Mouse (Mus musculus): ENCODE measurements around the gene Rgs6.

Rgs6 gene

DNA sequence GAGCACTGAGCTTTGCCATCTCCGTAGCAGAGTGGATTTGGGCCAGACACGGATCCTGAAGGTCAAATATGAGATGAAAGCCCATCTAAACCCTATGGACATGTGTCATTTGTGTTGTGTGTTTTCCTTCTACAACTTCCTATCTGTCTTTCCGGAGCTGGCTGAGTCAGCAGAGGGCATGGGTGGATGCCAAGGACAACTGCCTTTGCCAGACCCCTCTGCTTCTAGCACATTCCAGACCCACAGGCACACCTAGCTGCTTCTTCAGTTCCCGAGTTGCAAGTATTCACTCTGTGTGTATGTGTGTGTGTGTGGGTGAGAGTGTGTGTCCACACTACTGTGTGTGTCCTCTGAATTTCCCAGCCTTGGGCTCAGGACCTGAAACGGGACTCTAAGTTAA is 547.9 kb downstream of the Rgs6 start:
- DNase-seq (ENCODE audit: low spot score): no peak

DNA sequence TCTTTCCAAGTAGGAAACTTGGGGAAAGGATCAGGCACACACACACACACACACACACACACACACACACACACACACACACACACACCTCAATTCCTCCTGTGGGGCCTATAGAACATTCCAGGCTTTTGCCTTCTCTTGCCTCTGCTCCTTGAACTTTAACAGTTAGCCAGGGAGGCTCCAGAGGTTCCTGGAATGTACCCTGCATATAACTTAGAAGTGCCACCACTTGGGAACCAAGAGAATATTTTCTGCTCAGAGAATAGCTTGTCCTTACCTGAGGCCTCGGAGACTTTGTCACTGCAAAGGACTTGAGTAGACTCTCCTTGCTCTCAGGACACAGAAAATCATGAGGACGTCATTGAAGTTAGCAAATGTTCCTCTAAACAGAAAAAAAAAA is 548.4 kb downstream of the Rgs6 start:
- DNase-seq (ENCODE audit: low spot score): no peak

DNA sequence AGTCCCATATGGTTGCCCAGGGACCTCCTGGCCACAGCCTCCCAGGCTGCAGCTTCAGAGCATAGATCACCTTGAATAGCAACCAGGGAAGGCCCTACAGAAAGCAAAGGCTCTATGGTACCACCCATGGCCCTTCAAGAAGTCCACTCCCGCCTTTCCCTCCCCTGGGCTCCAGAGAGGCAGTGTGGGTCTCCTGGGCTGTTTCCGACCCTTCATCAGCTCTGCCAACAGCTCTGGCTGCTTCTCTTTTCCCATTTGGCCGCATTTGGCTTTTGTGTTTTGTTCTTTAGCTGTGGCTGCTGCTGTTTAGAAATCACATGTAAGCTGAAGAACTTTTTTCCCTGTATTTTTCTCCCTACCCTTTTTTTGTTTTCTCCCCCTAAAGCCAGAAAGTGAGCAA is 548.9 kb downstream of the Rgs6 start:
- DNase-seq (ENCODE audit: low spot score): no peak

DNA sequence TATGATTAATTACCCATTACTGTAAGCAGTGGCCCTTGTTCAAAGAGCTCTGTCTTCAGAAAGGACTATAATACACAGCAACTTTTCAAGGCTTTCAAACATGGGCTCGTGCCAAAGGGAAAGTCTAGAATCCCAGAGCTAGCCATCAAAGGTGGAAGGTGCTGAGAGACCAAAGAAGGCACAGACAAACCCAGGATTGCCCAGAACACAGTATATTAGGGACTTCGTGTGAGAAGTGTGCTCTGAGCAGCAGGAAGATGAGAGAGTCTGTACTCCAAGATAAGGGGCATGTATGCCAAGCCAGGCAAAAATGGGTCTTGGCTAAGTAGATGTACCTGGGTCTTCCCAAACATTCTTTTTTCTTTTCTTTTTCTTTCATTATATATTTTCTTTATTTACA is 553.1 kb downstream of the Rgs6 start:
- DNase-seq (ENCODE audit: low spot score): no peak

DNA sequence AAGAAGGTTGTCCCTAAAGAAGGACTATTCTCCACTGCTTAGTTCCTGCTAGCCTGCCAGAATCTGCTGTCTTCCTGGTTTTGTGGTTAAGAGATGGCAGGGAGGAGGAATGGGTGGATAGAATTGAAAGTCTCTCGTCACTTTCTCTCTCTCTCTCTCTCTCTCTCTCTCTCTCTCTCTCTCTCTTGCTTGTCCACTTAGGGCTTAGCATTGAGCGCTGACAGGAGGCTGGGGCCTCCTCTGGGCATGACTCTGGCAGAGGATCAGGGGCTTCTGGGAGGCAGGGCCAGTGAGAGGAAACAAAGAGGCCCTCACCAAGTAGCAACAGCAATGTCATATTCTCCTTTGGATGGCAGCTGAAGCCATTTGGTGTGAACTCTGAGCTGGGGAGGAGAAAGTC is 554.4 kb downstream of the Rgs6 start:
- DNase-seq (ENCODE audit: low spot score): no peak

DNA sequence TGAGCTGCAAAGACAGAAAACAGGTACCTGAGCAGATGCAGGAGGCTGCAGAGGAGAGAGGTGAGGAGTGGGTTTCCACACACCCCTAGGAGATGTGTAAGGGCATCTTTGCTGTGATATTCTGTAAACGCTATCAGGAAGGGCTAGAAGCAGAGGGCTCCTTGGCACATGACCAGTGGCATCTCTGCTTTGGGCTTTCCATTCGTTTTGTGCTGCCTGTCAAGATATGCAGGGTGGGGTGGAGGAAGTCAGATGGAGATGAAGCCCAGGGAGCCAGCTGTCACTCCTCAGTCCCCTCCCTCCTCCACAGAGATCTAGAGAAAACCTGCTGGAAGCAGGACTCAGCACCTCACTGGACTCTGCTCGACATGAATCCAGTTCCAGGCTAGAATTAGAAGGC is 555.0 kb downstream of the Rgs6 start:
- no peak for DNase-seq (ENCODE audit: low spot score)

DNA sequence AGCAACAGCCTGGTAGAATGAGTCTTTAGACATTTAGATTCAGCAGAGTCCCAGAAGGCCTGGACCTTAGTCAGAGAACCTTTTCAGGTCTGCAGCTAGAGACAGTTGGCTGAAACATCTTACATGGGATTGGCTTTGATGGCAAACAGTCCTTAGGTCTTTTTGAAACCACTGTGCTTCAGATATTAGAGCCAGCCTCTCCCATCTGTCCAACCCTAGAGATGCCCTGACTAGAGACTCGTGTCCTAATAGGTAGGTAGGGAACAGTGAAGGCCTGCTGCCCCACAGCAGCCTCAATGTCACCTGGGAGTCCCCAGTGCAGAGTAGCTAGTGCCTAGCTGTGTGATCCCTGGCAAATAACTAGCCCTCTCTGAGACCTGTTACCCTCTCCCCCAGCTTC is 555.5 kb downstream of the Rgs6 start:
- DNase-seq (ENCODE audit: low spot score): no peak

DNA sequence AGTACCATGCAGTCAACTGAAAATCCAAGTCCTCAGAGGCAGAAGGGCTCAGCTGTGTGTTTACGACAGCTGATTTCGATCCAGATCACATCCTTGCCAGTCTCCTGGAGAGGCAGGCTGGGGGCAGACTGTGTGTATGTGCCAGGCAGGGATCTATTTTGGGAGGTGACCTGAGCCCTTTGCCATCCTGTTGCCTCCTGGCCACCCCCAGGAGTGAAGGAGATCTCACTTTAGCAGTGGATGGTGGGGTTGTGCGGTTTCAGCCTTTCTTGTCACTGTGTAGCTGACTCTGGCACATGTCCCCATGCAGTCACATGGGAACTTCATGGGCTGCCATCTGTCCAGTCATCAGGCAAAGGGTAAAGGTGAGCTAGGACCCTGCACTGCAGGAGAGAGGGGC is 557.0 kb downstream of the Rgs6 start:
- DNase-seq (ENCODE audit: low spot score): no peak

DNA sequence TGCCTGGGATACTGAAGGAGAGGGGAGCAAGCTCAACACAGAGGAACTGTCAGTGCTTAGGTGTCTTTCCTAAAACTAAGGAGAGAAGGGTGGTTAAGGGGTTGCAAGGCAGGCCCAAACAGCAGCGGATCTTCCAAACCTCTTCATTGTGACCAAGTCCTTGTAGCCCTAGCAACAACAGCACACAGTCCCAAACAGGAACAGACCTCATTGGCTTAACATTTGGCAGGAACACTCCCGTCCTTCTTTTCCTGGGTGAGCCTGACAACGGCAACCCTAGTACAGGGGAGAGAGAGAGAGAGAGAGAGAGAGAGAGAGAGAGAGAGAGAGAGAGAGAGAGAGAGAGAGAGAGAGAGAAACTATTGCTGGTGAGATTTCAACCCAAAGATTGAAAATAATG is 557.8 kb downstream of the Rgs6 start:
- no peak for DNase-seq (ENCODE audit: low spot score)

DNA sequence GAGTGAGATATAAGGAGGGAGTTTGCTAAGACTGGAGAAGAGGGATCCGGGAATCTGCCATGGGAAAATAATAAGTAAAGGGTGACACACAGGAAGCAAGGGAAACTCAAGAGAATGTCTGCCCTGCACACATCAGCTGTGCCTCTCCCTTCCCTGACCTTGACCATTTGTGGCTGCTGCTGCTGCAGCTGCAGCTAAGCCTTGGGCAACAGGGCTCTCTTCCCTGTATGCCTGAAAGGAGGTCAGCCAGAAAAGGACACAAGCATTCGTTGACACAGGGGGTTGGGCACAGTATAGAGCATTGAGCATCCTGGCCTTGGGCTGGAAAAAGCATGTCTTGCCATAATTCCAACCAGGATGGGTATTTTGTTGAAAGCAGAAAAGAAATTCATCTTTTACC is 558.8 kb downstream of the Rgs6 start:
- DNase-seq (ENCODE audit: low spot score): no peak

DNA sequence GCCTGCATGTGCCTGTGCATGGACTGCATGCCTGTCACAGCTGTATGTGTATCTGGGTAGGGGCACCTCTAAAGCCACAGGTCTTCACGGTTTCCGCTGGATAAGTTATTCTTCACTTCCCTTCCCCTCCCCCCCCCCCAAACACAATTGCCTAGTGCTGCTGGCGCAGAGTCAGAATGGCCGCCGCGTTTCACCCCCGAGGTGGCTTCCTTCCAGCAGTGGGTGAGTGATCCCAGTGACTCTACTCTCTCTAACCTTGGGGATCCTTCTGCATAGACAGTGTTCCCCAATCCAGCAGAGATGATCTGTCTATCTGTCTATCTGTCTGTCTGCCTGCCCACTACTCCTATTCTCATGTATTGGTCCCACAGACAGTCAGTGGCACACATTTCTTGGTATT is 561.9 kb downstream of the Rgs6 start:
- no peak for DNase-seq (ENCODE audit: low spot score)

DNA sequence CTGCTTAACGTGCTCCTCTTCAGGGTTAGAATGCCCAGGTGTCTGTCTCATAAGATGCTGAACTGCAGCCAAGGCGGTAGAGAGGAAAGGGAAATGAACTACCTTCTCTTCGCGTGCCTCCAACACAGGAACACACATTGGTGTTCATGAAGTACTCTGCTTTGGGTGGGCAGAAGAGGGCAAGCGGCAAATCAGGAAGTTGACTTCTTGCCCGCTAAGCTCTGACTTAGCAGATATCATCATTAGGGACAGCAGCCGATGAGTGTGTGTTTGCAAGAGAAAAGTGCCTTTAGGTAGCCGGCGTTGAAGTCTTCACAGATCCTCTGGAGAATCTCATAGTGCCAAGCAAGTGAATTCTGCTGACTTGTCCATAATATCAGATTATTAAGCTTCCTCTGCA is 562.7 kb downstream of the Rgs6 start:
- no peak for DNase-seq (ENCODE audit: low spot score)

DNA sequence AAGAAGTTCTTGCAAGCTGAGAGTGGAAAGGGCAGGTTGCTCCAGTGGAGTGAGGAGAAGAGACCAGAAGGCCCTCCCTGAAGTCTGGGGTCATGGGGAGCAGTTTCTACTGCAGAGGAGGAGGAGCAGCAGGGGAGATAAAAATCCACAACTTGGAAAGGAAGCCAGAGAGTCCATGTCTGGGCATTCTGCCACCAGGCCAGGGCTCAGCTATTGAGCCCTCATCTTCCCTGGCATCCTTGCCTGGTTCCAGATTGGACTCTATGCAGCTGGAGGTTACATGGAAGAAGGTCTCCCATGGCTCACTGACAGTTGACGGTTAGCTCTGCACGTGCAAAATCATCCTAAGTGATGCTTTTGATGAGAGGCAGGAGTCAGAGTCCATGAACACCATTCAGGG is 563.4 kb downstream of the Rgs6 start:
- DNase-seq (ENCODE audit: low spot score): no peak

DNA sequence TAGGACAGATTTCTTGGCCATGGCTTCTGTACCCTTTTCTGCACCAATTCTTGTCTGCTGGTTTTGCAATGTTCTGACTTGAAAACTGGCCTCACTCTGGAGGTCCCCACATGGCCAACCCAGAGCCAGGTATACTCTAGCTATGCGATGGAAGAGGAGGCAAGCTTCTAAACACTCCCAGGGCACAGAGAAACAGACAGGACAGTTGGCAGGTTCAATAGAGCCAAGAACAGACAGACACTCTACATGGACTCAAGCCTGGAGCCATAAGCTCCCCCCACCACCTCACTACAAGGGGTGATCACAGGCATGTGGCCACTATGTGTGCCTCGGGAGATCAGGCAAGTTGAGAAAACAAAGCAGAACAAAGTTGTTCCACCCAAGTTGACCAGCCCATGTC is 572.1 kb downstream of the Rgs6 start:
- no peak for DNase-seq (ENCODE audit: low spot score)

DNA sequence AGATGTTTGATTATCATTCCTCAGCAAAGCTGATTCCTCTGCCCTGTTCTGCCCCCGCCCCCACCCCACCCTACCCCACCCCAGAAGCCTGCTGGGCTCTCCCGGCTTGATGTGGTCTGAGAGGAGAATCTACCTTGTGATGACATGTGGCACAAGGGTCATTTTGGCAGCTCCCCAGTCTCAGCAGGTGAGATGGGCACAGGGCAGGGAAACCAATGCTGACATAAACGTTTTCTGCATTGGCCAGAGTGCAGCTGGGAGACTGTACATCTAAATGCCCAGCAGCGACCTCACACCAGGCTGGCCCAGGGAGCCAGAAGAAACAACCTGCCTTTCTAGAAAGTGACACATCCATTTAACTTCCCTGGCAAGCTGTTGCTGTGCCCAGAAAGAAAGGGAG is 572.6 kb downstream of the Rgs6 start:
- no peak for DNase-seq (ENCODE audit: low spot score)

DNA sequence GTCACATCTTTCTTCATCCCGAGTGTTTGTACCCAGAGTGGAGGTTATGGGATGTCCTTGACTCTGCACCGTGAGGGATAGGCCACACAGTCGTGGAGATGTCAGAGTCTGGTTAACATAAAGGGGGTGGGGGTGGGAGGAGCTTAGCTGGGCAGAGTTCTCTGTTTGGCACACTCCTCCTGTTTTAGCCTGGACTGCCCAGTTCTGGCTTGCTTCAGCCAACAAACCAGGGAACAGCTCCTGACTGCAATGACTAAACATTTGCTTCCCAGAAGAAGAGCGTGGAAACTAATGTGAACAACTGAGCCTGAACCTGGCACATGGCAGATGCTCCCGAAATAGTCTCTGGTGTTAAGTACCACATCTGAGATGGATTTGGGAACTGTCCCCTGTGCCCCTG is 575.6 kb downstream of the Rgs6 start:
- DNase-seq (ENCODE audit: low spot score): no peak

DNA sequence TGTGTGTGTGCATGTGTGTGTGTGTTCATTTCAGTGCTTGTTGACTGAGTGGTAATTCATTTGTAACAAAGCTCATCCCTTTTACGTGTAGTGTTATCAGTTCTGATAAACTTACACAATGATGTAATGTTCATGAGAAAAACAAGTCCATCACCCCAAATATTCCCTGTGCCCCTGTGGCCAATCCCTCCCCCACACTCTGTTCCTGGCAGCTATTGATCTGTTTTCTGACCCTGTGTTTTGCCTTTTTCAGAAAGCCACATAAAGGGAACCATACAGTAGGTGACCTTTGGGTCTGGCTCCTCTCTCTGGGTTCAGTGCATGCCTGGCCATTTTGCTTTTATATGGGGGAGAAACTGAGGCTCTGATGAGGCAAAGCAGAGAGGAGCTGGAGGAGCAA is 577.0 kb downstream of the Rgs6 start:
- no peak for DNase-seq (ENCODE audit: low spot score)

DNA sequence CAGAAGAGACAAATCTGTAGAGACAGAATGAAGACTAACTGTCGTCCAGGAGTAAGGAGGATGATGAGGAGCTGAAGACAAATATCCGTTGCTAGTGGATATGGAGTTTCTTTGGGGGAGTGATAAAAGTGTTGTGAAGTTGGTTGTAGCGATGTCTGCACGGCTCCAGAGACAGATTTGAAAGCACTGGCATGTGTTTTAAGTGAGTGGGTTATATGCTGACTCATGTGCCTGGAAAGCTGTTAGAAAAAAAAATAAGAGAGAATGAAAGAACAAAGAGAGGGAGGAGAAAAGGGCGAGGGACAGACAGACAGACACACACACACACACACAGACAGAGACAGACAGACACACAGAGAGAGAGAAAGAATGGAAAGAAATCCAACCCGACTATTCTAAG is 580.2 kb downstream of the Rgs6 start:
- DNase-seq (ENCODE audit: low spot score): no peak

DNA sequence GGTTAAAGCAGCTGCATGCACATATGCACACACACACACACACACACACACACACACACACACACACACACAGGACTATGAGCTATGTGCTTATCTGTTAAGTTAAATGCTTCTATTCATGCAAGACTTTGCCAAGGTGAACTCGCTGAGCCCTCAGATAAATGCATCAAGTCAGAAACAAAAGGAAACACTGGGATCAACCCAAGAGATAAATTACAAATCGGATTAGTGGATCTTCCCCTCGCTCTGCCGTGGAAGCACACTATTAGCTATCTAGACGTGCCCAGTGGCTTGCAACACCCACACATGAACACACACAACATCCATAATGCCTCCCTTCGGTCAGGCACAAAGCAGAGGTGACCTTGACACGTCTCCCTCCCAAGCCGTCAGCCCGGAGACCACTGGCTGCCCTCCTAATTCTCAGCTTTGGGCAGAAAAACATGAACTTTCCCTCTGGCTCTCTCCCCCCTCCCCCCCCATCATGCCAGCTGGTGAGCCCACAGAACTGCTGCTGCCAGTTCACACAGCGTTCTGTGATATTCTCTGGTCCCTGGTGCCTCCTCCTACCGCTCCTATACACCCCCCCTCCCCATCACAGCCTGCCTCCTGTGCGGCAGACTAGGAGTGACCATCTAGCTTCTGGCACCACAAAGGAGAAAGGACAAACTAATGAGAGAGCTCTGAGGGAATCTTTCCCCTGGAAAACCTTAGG is 581.6 kb downstream of the Rgs6 start:
- DNase-seq (ENCODE audit: low spot score): no peak

DNA sequence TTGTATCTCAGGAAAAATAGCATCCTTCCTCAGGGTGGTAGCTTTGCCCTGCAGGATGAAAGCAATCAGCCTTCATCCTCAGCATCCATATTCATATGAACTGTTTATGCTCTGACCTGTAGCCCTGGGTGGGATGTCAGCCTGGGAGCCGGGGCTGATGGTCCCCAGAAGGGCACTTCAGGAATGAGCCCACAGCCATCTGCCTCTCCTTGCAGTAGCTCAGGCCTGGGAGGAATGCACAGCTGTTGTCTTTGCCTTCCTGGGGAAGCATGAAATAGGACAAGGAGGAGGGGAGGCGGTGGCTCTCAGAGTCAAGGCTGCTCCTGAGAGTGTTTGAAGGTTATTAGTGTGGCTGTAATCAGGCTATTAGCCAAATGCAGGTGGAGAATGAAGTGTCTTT is 590.7 kb downstream of the Rgs6 start:
- no peak for DNase-seq (ENCODE audit: low spot score)

DNA sequence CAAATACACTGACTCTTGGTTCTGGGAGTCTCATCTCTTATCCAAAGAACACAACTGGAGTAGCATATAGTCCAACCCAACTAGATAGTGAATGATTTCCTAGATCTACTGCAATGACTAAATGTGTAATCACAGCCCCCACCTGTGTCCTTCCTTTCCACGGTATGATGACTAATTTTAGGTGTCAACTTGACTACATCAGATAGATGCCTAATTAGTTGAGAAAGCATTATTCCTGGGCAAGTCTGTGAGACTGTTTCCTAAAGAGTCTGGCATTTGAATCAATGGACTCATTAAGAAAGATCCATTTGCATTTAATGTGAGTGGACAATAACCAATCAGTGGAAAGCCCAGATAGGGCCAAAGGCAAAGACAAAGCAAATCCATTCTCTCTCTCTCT is 591.8 kb downstream of the Rgs6 start:
- DNase-seq (ENCODE audit: low spot score): no peak

DNA sequence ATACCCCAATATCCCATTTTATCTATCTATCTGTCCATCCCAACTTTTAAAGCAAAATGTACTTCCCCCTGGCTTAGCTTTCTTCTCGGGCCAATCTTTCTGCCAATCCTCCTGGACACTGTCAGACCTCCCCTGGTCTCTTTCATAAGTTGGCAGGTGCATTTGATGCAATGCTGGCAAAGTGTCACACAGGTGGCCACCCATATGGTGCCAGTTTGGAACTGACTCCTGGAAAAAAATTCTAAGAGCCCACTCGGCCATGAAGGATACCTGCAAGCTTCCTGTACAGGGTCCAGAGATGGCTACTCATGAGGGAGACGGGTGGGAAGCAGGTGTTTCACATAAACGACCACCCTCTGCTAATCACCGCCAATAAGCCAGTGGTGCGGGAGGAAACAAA is 592.5 kb downstream of the Rgs6 start:
- DNase-seq (ENCODE audit: low spot score): no peak

DNA sequence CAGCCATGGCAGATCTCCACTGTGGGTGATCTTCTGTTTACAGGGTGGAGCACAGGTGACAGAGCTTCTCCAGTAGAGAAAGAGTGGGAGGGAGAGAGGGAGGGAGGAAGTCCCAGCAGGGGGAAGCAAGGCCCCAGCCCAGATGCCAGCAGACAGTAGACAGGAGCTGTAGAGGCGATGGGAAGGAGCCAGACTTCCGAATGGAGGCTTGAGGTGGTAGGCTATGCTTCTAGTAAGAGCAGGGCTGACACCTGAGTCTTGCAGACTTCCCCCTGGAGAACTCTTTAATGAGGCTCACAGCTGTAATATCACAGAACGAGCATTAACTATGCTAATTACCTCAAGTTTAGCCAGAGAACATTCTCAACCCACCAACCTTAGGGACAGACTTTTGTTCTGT is 613.6 kb downstream of the Rgs6 start:
- no peak for DNase-seq (ENCODE audit: low spot score)

DNA sequence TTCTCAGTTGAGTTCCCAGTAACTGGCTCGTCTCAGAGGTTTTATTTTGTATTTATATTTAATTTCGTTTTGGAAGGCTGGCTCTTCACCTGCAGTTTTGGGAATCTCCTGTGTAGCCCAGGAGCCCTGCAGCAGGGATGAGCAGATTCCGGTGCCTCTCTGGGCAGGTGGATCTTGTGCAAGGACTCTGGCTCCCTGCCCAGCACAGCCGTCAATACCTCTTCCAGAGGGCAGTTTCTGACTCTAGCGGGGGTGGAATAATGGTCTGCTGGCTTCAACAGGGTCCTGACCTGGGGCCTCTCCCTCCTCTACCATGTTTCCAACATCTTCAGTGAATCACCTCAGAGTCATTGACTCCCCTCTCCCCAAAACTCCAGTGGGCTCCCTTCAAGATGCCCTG is 616.3 kb downstream of the Rgs6 start:
- no peak for DNase-seq (ENCODE audit: low spot score)

DNA sequence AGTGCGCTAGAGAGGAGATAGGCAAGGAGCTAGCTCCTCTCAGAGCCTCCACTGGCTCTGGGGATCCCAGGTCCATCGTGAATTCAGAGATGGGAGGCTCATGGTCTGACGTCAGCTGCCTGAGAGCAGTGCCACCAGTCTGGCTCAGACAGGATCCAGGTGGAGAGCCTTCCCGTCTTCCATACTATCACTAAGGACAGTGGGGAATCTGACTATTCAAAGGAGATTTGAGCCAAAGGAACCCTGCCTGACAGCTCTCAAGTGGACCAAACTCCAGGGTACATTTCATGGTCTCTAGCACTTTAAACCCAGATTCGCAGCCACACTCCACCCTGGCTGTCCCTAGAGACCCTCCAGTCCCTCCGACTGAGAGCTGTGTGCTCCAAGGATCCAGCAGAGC is 618.8 kb downstream of the Rgs6 start:
- no peak for DNase-seq (ENCODE audit: low spot score)
